Mouse (Mus musculus): ENCODE measurements around the gene Mageb18.

- TF ChIP-seq CTCF (IDR thresholded peaks at IDR 0.05; ENCODE audit: control insufficient read depth, insufficient read depth, low read length): peak; percentile 26; the same call in 1 of the 2 replicates
- no peak for TF ChIP-seq POLR2A (IDR thresholded peaks at IDR 0.05; ENCODE audit: borderline replicate concordance, control insufficient read depth, low read depth, low read length)
Measured at GRCm38 (mm10) chrX:92342924-92343323, 256.4 kb downstream of the Mageb18 start.

All from bone marrow, adult 2 months (tissue).